Mouse (Mus musculus): Measurements from ENCODE around the gene Comt.

Gene Comt

DNA sequence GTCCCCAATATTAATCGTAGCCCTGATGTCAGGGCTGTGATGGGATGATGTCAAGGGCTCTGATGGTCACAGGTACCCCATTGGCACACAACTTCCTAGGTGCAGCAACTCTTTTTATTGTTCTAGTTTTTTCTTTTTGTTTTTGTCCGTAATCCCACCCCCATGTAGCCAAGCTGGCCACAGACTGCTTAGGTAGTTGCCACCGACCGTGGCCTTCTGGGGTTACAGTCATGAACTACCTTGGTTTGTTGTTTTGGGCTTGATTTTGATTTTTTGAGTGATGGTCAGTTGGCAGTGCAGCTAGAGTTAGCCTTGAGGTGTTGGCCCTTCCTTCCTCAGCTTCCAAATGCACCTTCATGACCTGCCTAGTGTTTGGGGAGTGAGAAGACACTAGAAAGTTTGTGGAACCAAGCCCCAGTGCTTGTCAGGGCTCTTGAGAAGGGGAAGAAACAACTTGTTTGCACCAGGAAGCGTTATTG lies at the start of gene Comt:
Gene Comt, minus strand, starts transcription at position 51 of the 479 bp plus-strand sequence.
- no peak for DNase-seq (ENCODE audit: low spot score)

GRCm38 (mm10) chr16:18474021-18474420 lies 47.4 kb upstream of the Comt start:
- no peak for DNase-seq (ENCODE audit: low spot score)

- no peak for DNase-seq (ENCODE audit: low spot score)
These were observed 46.3 kb upstream of the Comt start for GRCm38 (mm10) chr16:18472976-18473375.

DNA sequence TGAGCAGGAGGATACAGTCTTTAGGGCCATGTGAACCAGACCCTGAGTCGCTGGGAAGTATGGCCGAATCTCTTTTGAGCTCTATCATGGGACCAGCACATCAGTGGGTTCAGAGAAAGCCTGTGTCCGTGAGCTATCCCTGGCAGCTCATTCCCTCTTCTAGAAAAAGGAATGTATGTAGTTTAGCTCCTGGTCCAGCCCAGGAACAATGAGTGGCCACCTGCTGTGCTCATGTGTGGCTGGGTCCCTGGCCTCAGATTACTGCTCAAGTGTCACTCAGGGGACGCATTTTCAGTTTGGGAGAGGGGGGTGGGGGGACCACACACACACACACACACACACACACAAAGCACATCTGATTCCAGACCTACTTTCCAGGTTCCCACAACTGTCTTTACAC lies 45.8 kb upstream of the Comt start:
- no peak for DNase-seq (ENCODE audit: low spot score)

GRCm38 (mm10) chr16:18471976-18472375 lies 45.3 kb upstream of the Comt start:
- DNase-seq (ENCODE audit: low spot score): no peak

- no peak for DNase-seq (ENCODE audit: low spot score)
These were observed 44.8 kb upstream of the Comt start for GRCm38 (mm10) chr16:18471381-18471955.

GRCm38 (mm10) chr16:18470829-18471228 lies 44.2 kb upstream of the Comt start:
- no peak for DNase-seq (ENCODE audit: low spot score)

GRCm38 (mm10) chr16:18464271-18464670 lies 37.6 kb upstream of the Comt start:
- DNase-seq (ENCODE audit: low spot score): no peak

GRCm38 (mm10) chr16:18462598-18462997 lies 35.9 kb upstream of the Comt start:
- no peak for DNase-seq (ENCODE audit: low spot score)

GRCm38 (mm10) chr16:18462031-18462430 lies 35.4 kb upstream of the Comt start:
- no peak for DNase-seq (ENCODE audit: low spot score)

GRCm38 (mm10) chr16:18460826-18461225 lies 34.2 kb upstream of the Comt start:
- no peak for DNase-seq (ENCODE audit: low spot score)

- peak; percentile 12 for DNase-seq (ENCODE audit: low spot score)
These were observed 33.3 kb upstream of the Comt start for GRCm38 (mm10) chr16:18459955-18460370.

- no peak for DNase-seq (ENCODE audit: low spot score)
These were observed 32.8 kb upstream of the Comt start for GRCm38 (mm10) chr16:18459335-18459954.

GRCm38 (mm10) chr16:18458661-18459060 lies 32.0 kb upstream of the Comt start:
- DNase-seq (ENCODE audit: low spot score): no peak

- DNase-seq (ENCODE audit: low spot score): no peak
These were observed 28.8 kb upstream of the Comt start for GRCm38 (mm10) chr16:18455407-18455806.

GRCm38 (mm10) chr16:18453846-18454245 lies 27.2 kb upstream of the Comt start:
- no peak for DNase-seq (ENCODE audit: low spot score)

GRCm38 (mm10) chr16:18452361-18452862 lies 25.8 kb upstream of the Comt start:
- no peak for DNase-seq (ENCODE audit: low spot score)

DNA sequence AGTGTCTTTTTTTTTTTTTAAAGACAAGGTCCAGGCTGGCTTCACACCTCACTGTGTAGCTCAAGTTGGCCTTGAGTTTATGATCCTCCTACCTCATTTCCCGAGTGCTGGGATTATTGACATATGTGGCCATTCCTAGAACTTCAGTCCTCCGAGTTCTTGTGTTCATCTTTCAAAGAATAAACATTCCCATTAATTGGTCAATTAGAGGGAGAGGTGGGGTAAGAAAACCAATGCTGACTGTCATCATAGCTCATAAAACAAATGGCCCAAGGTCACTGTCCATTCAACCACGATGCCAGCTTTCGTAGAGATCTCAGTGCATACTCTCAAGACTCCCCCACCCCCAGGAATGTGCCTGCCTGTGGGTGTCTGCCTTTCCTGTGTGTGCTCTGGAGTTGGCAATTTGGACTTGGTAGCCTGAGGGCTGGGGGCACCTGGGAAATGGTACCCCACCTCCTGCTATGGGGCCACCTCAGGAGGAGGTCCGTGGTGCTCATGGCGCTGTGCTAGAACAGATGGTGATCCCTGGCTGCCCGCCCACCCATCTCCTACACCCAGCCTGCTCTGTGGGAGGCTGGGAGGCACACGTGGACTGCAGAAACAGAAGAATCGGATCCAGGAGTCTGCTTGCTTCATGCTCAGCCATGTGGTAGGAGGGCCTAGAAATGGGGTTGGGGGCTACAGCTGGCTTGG lies 25.0 kb upstream of the Comt start:
- DNase-seq (ENCODE audit: low spot score): no peak

- no peak for DNase-seq (ENCODE audit: low spot score)
These were observed 22.4 kb upstream of the Comt start for GRCm38 (mm10) chr16:18449005-18449404.

DNA sequence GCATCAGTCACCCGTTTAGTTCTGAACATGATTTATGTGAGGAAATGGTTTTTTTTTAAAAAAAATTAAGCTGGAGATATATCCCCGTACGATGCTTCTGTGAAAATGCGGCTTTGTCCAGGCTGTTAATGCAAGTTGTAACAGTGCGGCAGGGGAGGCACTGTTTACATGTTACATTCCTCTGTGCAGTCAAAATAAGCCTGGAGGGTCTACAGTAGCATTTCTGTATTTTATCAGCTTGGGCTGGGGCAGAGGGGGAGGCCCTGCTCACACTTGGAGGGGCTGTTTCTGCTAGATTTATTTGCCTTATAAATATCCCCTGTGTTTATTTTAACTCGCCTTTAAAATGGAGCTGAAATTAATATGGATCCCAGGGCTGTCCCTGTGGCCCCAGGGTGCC lies 21.5 kb upstream of the Comt start:
- DNase-seq (ENCODE audit: low spot score): no peak

DNA sequence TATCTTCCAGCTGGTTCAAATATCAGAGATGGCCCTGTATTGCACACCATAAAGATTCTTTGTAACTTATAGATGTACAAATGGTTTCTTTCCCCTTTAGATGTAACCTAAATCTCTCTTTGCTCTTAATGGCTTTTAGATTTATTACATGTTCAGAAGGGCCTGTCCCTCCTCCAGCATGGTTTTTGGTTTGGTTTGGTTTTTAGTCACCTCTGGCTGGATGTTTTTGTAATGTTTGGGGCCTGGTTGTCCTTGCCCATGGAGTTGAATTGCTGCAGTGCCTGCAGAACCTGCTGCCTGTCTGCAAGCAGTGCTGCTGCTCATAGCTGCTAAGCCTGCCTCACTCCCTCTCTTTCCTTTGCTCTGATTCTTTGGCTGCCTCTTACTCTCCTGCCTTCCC lies 20.6 kb upstream of the Comt start:
- DNase-seq (ENCODE audit: low spot score): no peak

DNA sequence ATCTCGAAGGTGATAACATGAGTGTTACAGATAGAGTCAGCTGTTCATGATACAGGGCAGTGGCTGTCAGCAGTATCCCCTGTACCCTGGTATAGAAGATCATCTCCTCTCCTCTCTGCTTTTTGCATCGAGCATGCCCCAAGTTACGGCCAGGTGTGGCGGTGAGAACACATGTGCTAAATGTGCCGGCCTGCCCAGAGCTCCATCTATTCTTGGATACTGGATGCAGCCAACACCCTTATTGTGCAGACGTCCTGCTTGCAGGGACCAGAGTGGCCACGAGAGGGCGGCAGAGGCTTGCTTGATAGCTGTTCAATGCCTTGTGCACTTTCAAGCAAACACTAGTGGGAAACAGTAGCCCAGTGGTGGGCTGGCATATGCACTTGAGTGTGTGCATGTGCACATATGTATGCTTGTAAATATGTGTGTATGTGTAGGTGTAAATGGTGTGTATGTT lies 16.8 kb upstream of the Comt start:
- peak; percentile 80 for DNase-seq (ENCODE audit: low spot score)

DNA sequence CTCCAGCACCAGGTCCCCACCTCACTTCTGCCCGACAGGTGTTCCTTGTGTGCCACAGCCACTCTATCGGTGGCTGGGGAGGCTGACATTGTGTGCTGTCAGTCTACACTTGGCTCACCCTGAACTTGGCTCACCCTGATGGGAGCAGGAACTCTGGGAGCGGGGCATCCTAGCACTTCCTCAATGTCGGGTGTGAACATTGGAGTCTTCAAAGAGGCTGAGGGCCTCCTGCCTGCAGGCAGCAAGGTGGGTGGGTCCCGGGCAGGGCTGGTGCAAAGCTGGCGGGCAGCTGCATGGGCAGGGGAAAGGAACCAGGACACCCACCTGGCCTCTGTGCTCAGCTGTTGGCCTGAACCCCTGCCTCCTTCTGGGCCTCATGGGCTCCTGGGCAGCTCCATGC lies 9.5 kb upstream of the Comt start:
- no peak for DNase-seq (ENCODE audit: low spot score)
